Mouse (Mus musculus) heart, embryonic 11.5 days (tissue): ENCODE results near the gene Stat1. TPM values are rescaled to one million over a fixed set of nuclear protein-coding genes. Genes with fewer than 3 reads are reported as not detected.

Source experiments
- ATAC-seq: fragments of 200-750 bp; cut with Nextera tagmentation; replicated peaks from 2 replicates; pipeline ENCODE4 v1.8.0; 2017; ENCODE audit warnings: moderate library complexity; ENCODE audit not compliant: insufficient number of reproducible peaks, low FRiP score, low TSS enrichment
- H3K27ac ChIP-seq: fragments of 300-500 bp; sonication (generic); 2 replicates; pipeline ENCODE4 v1.5.1; 2014; ENCODE audit warnings: mild to moderate bottlenecking, low read depth, low read length
- H3K27me3 ChIP-seq: fragments of 300-500 bp; sonication (generic); 2 replicates; pipeline ENCODE4 v1.6.1; 2014; ENCODE audit warnings: mild to moderate bottlenecking, low read length, mixed read lengths; ENCODE audit not compliant: control insufficient read depth, insufficient read depth
- H3K36me3 ChIP-seq: fragments of 300-500 bp; sonication (generic); 2 replicates; pipeline ENCODE4 v1.6.1; 2014; ENCODE audit warnings: mild to moderate bottlenecking, low read length, moderate library complexity, mixed read lengths; ENCODE audit not compliant: control insufficient read depth, insufficient read depth
- H3K4me1 ChIP-seq: fragments of 300-500 bp; sonication (generic); 2 replicates; pipeline ENCODE4 v1.6.1; 2014; ENCODE audit warnings: low read length; ENCODE audit not compliant: control insufficient read depth, insufficient read depth
- H3K4me2 ChIP-seq: fragments of 300-500 bp; sonication (generic); 2 replicates; pipeline ENCODE4 v1.6.1; 2014; ENCODE audit warnings: mild to moderate bottlenecking, moderate library complexity
- H3K4me3 ChIP-seq: fragments of 300-500 bp; sonication (generic); 2 replicates; pipeline ENCODE4 v1.5.1; 2014; ENCODE audit warnings: low read depth, low read length
- H3K9ac ChIP-seq: fragments of 300-500 bp; sonication (generic); 2 replicates; pipeline ENCODE4 v1.6.1; 2014; ENCODE audit warnings: mild to moderate bottlenecking, low read depth, low read length, moderate library complexity
- H3K9me3 ChIP-seq: fragments of 300-500 bp; sonication (generic); replicated peaks from 2 replicates; pipeline ENCODE4 v1.6.1; 2016; ENCODE audit warnings: low read length; ENCODE audit not compliant: control insufficient read depth
- WGBS: fragments of 180-500 bp; shearing (Covaris S2); extraction: QIAGEN DNeasy Blood & Tissue Kit; methylation state at CpG from one replicate; pipeline ENCODE4 v1.1.7; 2014; ENCODE audit not compliant: insufficient replicate concordance; 5-methylcytosine and 5-hydroxymethylcytosine counted together
- polyA plus RNA-seq: library from polyadenylated mRNA; unstranded; fragments of >200 nt; fragmentation: Nextera tagmentation; extraction: Ambion mirVana; gene quantifications from 2 replicates; pipeline ENCODE4 v1.2.1, GENCODE M21; 2014

Stat1 gene
- polyA plus RNA-seq, 1 experiment from 2014 or later = 28.5 TPM

GRCm38 (mm10) chr1:52102795-52103194, 16.4 kb upstream of the Stat1 start:
- Histone ChIP-seq H3K9me3 (no peaks in the 10 kb centered on the region), H3K27ac (no peak overlapping the region), H3K9ac (no peak overlapping the region), H3K4me2 (no peak overlapping the region), H3K36me3 (no peaks in the 10 kb centered on the region), H3K4me3 (no peak overlapping the region), H3K27me3 (no peaks in the 10 kb centered on the region), H3K4me1 (no peaks in the 10 kb centered on the region)
- no peak for ATAC-seq
- WGBS = 67% methylated on average over 8 of the region's 8 CpGs

GRCm38 (mm10) chr1:52107206-52107605, 12.0 kb upstream of the Stat1 start:
- no peaks in the 10 kb centered on the region for H3K27me3 ChIP-seq
- 85% methylated on average over 11 of the region's 11 CpGs for WGBS
- no peak for ATAC-seq
- no peak overlapping the region for H3K9ac ChIP-seq
- H3K4me2 ChIP-seq = no peak overlapping the region
- no peaks in the 10 kb centered on the region for H3K36me3 ChIP-seq
- no peaks in the 10 kb centered on the region for H3K9me3 ChIP-seq
- H3K27ac ChIP-seq = no peak overlapping the region
- no peak overlapping the region for H3K4me3 ChIP-seq
- H3K4me1 ChIP-seq = no peaks in the 10 kb centered on the region

- no peak overlapping the region for H3K4me2 ChIP-seq
- H3K9me3 ChIP-seq = no peaks in the 10 kb centered on the region
- WGBS = 45% methylated on average over 3 of the region's 3 CpGs
- no peaks in the 10 kb centered on the region for H3K27me3 ChIP-seq
- no peak overlapping the region for H3K9ac ChIP-seq
- no peak overlapping the region for H3K27ac ChIP-seq
- peaks cover 4% of the 10 kb centered on the region; the same call in 1 of the 2 replicates for H3K4me1 ChIP-seq
- ATAC-seq = no peak
- no peaks in the 10 kb centered on the region for H3K36me3 ChIP-seq
- H3K4me3 ChIP-seq = no peak overlapping the region
Measured at GRCm38 (mm10) chr1:52111217-52111616, 8.0 kb upstream of the Stat1 start.

GRCm38 (mm10) chr1:52112301-52112700, 6.9 kb upstream of the Stat1 start:
- H3K9me3 ChIP-seq = no peaks in the 10 kb centered on the region
- no peaks in the 10 kb centered on the region for H3K36me3 ChIP-seq
- peaks cover 4% of the 10 kb centered on the region; the same call in 1 of the 2 replicates for H3K4me1 ChIP-seq
- H3K4me2 ChIP-seq = no peak overlapping the region
- H3K9ac ChIP-seq = no peak overlapping the region
- no peak for ATAC-seq
- H3K27ac ChIP-seq = no peak overlapping the region
- no peak overlapping the region for H3K4me3 ChIP-seq
- 78% methylated on average over 1 of the region's 1 CpGs for WGBS
- no peaks in the 10 kb centered on the region for H3K27me3 ChIP-seq

- H3K27me3 ChIP-seq = no peaks in the 10 kb centered on the region
- H3K4me1 ChIP-seq = peaks cover 4% of the 10 kb centered on the region; the same call in 1 of the 2 replicates
- peak overlapping the region; percentile 64; the same call in 1 of the 2 replicates for H3K27ac ChIP-seq
- no peaks in the 10 kb centered on the region for H3K36me3 ChIP-seq
- H3K4me3 ChIP-seq = peak overlapping the region; percentile 42
- WGBS = 23% methylated on average over 7 of the region's 7 CpGs
- peak overlapping the region; percentile 80 for H3K9ac ChIP-seq
- H3K4me2 ChIP-seq = peak overlapping the region; percentile 78
- peak; percentile 8; the same call in 1 of the 2 replicates for ATAC-seq
- H3K9me3 ChIP-seq = no peaks in the 10 kb centered on the region
Measured at GRCm38 (mm10) chr1:52113067-52113665, 6.1 kb upstream of the Stat1 start.

- Histone ChIP-seq H3K4me2 (peak overlapping the region; percentile 78), H3K4me1 (peaks cover 7% of the 10 kb centered on the region; the same call in 1 of the 2 replicates), H3K9ac (peak overlapping the region; percentile 80), H3K4me3 (peak overlapping the region; percentile 42), H3K27me3 (no peaks in the 10 kb centered on the region), H3K36me3 (no peaks in the 10 kb centered on the region), H3K9me3 (no peaks in the 10 kb centered on the region), H3K27ac (peak overlapping the region; percentile 64; the same call in 1 of the 2 replicates)
- under 1% methylated on average over 32 of the region's 32 CpGs for WGBS
- peak; percentile 93 for ATAC-seq
Measured at GRCm38 (mm10) chr1:52113666-52114069, 5.6 kb upstream of the Stat1 start.

GRCm38 (mm10) chr1:52116441-52116840, 2.8 kb upstream of the Stat1 start:
- WGBS = 70% methylated on average over 3 of the region's 3 CpGs
- Histone ChIP-seq H3K4me2 (no peak overlapping the region), H3K27me3 (no peaks in the 10 kb centered on the region), H3K9me3 (no peaks in the 10 kb centered on the region), H3K4me3 (no peak overlapping the region), H3K4me1 (peaks cover 9% of the 10 kb centered on the region; the same call in 1 of the 2 replicates), H3K27ac (no peak overlapping the region), H3K9ac (no peak overlapping the region), H3K36me3 (no peaks in the 10 kb centered on the region)
- no peak for ATAC-seq

GRCm38 (mm10) chr1:52117777-52118176, 1.5 kb upstream of the Stat1 start:
- no peaks in the 10 kb centered on the region for H3K9me3 ChIP-seq
- no peak for ATAC-seq

GRCm38 (mm10) chr1:52119691-52120090, 451 bp downstream of the Stat1 start:
- peak overlapping the region; percentile 80 for H3K9ac ChIP-seq
- peak overlapping the region; percentile 92 for H3K4me2 ChIP-seq
- peak overlapping the region; percentile 60 for H3K27ac ChIP-seq
- H3K4me1 ChIP-seq = 0 out of 2 replicates have a peak, but pooled peaks cover 5% of the 10 kb centered on the region
- H3K36me3 ChIP-seq = no peaks in the 10 kb centered on the region
- peak; percentile 25 for ATAC-seq
- no peaks in the 10 kb centered on the region for H3K27me3 ChIP-seq
- under 1% methylated on average over 20 of the region's 20 CpGs for WGBS
- no peaks in the 10 kb centered on the region for H3K9me3 ChIP-seq
- peak overlapping the region; percentile 94 for H3K4me3 ChIP-seq

More at GRCm38 (mm10) chr1:52117777-52118176, 1.5 kb upstream of the Stat1 start:
- H3K27me3 ChIP-seq = no peaks in the 10 kb centered on the region
- no peak overlapping the region for H3K4me3 ChIP-seq
- H3K9ac ChIP-seq = no peak overlapping the region
- no peak overlapping the region for H3K27ac ChIP-seq
- H3K4me2 ChIP-seq = no peak overlapping the region
- H3K4me1 ChIP-seq = peaks cover 9% of the 10 kb centered on the region; the same call in 1 of the 2 replicates
- 74% methylated on average over 1 of the region's 1 CpGs for WGBS
- H3K36me3 ChIP-seq = no peaks in the 10 kb centered on the region
